ENCODE assay signal across 8 mouse cellular contexts in genomic region chr2:174439450-174439838, GRCm38 (mm10). TPM values are rescaled to one million over a fixed set of nuclear protein-coding genes. Genes with fewer than 3 reads are reported as not detected.
DNase-seq lines count a peak whose midpoint lies in the region; ATAC-seq and TF ChIP-seq lines count a peak whose summit lies in the region.

No protein-coding gene starts in this region.

- 39% methylated on average over 5 of the region's 5 CpGs for whole genome bisulfite sequencing in heart, postnatal 0 days

- no peaks in the 10 kb centered on the region for H3K9me3 ChIP-seq in heart, postnatal 0 days (replicated peaks; ENCODE audit: control insufficient read depth, low read length)

- 0 out of 2 replicates have a peak, but pooled peaks cover 3% of the 10 kb centered on the region for H3K36me3 ChIP-seq in heart, postnatal 0 days (replicated peaks; ENCODE audit: control insufficient read depth, insufficient read depth, low read length)

- H3K4me1 ChIP-seq in heart, postnatal 0 days (ENCODE audit: control insufficient read depth, insufficient read depth): peaks cover 25% of the 10 kb centered on the region

- TF ChIP-seq EP300 in heart, postnatal 0 days (IDR thresholded peaks at IDR 0.05; ENCODE audit: low read depth): no peak

- peak overlapping the region; percentile 79 for H3K4me2 ChIP-seq in heart, postnatal 0 days (ENCODE audit: low read depth, low read length)

- TF ChIP-seq CTCF in heart, postnatal 0 days (IDR thresholded peaks at IDR 0.05; ENCODE audit: low read depth): no peak

- peak overlapping the region; percentile 65; the same call in 1 of the 2 replicates for H3K4me3 ChIP-seq in heart, postnatal 0 days (ENCODE audit: low read depth, low read length)

- no peaks in the 10 kb centered on the region for H3K27me3 ChIP-seq in heart, postnatal 0 days (ENCODE audit: control insufficient read depth, insufficient read depth, low read length)

- no peak overlapping the region for H3K9ac ChIP-seq in heart, postnatal 0 days (replicated peaks; ENCODE audit: low read depth, low read length)

- DNase-seq in spleen, postnatal 36 days (ENCODE audit: low spot score in 2 of 2): peak; percentile 30 to 38
- DNase-seq in spleen, adult 18-20 months: no peak
- DNase-seq in heart, postnatal 0 days (ENCODE audit: low spot score): no peak
- DNase-seq in lung, postnatal 25 days (ENCODE audit: low spot score): peak; percentile 32
- no peak for DNase-seq in right cerebral cortex, postnatal 25 days
- DNase-seq in thymus, adult 18-20 months: no peak
- DNase-seq in ovary, postnatal 10 days (ENCODE audit: low spot score): no peak
- DNase-seq in left cerebral cortex, adult 9 months (ENCODE audit: low spot score in 2 of 2): no peak

- H3K27ac ChIP-seq in heart, postnatal 0 days (ENCODE audit: low read depth): 0 out of 2 replicates have a peak overlapping the region, but pooled peaks have one; percentile 18

- no peak for ATAC-seq in heart, postnatal 0 days (ENCODE audit: insufficient read depth, low read depth)

RNA-seq across cellular contexts. Expression of gene Ctsz, which starts 0.6 kb away (rescaled TPM):
- 72.8 and 75.9 TPM in 2 replicates for total RNA-seq in heart, postnatal 0 days (2014; rRNA removed; ENCODE audit: low replicate concordance)
- polyA plus RNA-seq in heart, postnatal 0 days (2015; fragmentation: Nextera tagmentation; extraction: Ambion mirVana): 61.7 and 64.3 TPM in 2 replicates

RNA-seq across cellular contexts. Expression of gene Tubb1, which starts 11.1 kb away (rescaled TPM):
- 1.0 TPM in 1 of 2 replicates, not detected in the other for total RNA-seq in heart, postnatal 0 days (2014; rRNA removed; ENCODE audit: low replicate concordance)
- 0.73 and 0.74 TPM in 2 replicates for polyA plus RNA-seq in heart, postnatal 0 days (2015; fragmentation: Nextera tagmentation; extraction: Ambion mirVana)

RNA-seq across cellular contexts. Expression of gene Nelfcd, which starts 23.8 kb away (rescaled TPM):
- 30.1 and 36.0 TPM in 2 replicates for total RNA-seq in heart, postnatal 0 days (2014; rRNA removed; ENCODE audit: low replicate concordance)
- 56.3 and 60.4 TPM in 2 replicates for polyA plus RNA-seq in heart, postnatal 0 days (2015; fragmentation: Nextera tagmentation; extraction: Ambion mirVana)

RNA-seq across cellular contexts. Expression of gene Atp5e, which starts 24.5 kb away (rescaled TPM):
- 761 and 1,121 TPM in 2 replicates for total RNA-seq in heart, postnatal 0 days (2014; rRNA removed; ENCODE audit: low replicate concordance)
- 2,030 and 2,121 TPM in 2 replicates for polyA plus RNA-seq in heart, postnatal 0 days (2015; fragmentation: Nextera tagmentation; extraction: Ambion mirVana)

RNA-seq across cellular contexts. Expression of gene Prelid3b, which starts 33.4 kb away (rescaled TPM):
- 83.5 and 118 TPM in 2 replicates for total RNA-seq in heart, postnatal 0 days (2014; rRNA removed; ENCODE audit: low replicate concordance)
- polyA plus RNA-seq in heart, postnatal 0 days (2015; fragmentation: Nextera tagmentation; extraction: Ambion mirVana): 144 and 155 TPM in 2 replicates

Comparison
In these comparisons a context has a peak if more than half of its experiments do, and no peak if none do; other contexts are left out.
1. DNase-seq: peak in spleen, postnatal 36 days (2 of 2) and lung, postnatal 25 days (single experiment); none in spleen, adult 18-20 months (0 of 2), heart, postnatal 0 days (single experiment), right cerebral cortex, postnatal 25 days (single experiment), thymus, adult 18-20 months (0 of 2), ovary, postnatal 10 days (single experiment) and left cerebral cortex, adult 9 months (0 of 2).